Mouse (Mus musculus) heart, embryonic 14.5 days (tissue): ENCODE results near the gene 1810010D01Rik. TPM values are rescaled to one million over a fixed set of nuclear protein-coding genes. Genes with fewer than 3 reads are reported as not detected.

Experiments used
- ATAC-seq: fragments of 200-750 bp; cut with Nextera tagmentation; 2 replicates; pipeline ENCODE4 v1.8.0; 2017; ENCODE audit warnings: low read depth, moderate TSS enrichment; ENCODE audit not compliant: insufficient number of reproducible peaks, insufficient read depth, low FRiP score
- H3K27ac ChIP-seq, 2 experiments: fragments of 200-500 bp in 1 of 2; fragments of 300-500 bp in 1 of 2; sonication (generic) in 1 of 2; replicated peaks in 1 of 2; 2 replicates each; pipeline ENCODE4 v1.5.1; 2012 to 2014; ENCODE audit warnings: low read depth in 2 of 2, low read length in 2 of 2, control low read depth in 1 of 2, mild to moderate bottlenecking in 1 of 2, mixed read lengths in 1 of 2; ENCODE audit not compliant: control insufficient read depth in 1 of 2, insufficient read depth in 1 of 2
- H3K27me3 ChIP-seq: fragments of 300-500 bp; sonication (generic); 2 replicates; pipeline ENCODE4 v1.6.1; 2014; ENCODE audit warnings: mild to moderate bottlenecking, low read length, control low read depth; ENCODE audit not compliant: control insufficient read depth, insufficient read depth
- H3K36me3 ChIP-seq: fragments of 300-500 bp; sonication (generic); 2 replicates; pipeline ENCODE4 v1.6.1; 2014; ENCODE audit warnings: mild to moderate bottlenecking, control low read depth, low read length, mixed read lengths; ENCODE audit not compliant: control insufficient read depth, insufficient read depth
- H3K4me1 ChIP-seq, 2 experiments: fragments of 200-500 bp in 1 of 2; fragments of 300-500 bp in 1 of 2; sonication (generic) in 1 of 2; 2 replicates each; pipeline ENCODE4 v1.6.1; 2012 to 2014; ENCODE audit warnings: low read length in 2 of 2, control low read depth in 1 of 2, mixed read lengths in 1 of 2; ENCODE audit not compliant: control insufficient read depth in 2 of 2, insufficient read depth in 2 of 2
- H3K4me2 ChIP-seq: fragments of 300-500 bp; sonication (generic); 2 replicates; pipeline ENCODE4 v1.6.1; 2014; ENCODE audit warnings: mild to moderate bottlenecking, low read length
- H3K4me3 ChIP-seq, 2 experiments: fragments of 200-500 bp in 1 of 2; fragments of 300-500 bp in 1 of 2; sonication (generic) in 1 of 2; 2 replicates each; pipeline ENCODE4 v1.5.1; 2012 to 2014; ENCODE audit warnings: low read length in 2 of 2, mild to moderate bottlenecking in 2 of 2, control low read depth in 1 of 2, low read depth in 1 of 2, moderate library complexity in 1 of 2; ENCODE audit not compliant: control insufficient read depth in 1 of 2, insufficient read depth in 1 of 2
- H3K9ac ChIP-seq: fragments of 300-500 bp; sonication (generic); 2 replicates; pipeline ENCODE4 v1.6.1; 2014; ENCODE audit warnings: mild to moderate bottlenecking, low read length
- H3K9me3 ChIP-seq: fragments of 300-500 bp; sonication (generic); 2 replicates; pipeline ENCODE4 v1.6.1; 2016; ENCODE audit warnings: low read length, control low read depth; ENCODE audit not compliant: control insufficient read depth
- WGBS: fragments of 180-500 bp; shearing (Covaris S2); extraction: QIAGEN DNeasy Blood & Tissue Kit; methylation state at CpG from one replicate; pipeline ENCODE4 v1.1.7; 2014; 5-methylcytosine and 5-hydroxymethylcytosine counted together
- polyA plus RNA-seq: library from polyadenylated mRNA; unstranded; fragments of >200 nt; fragmentation: Nextera tagmentation; extraction: Ambion mirVana; gene quantifications from 2 replicates; pipeline ENCODE4 v1.2.1, GENCODE M21; 2014

The 1810010D01Rik gene
- polyA plus RNA-seq, 1 experiment from 2014 or later, result not detected

DNA sequence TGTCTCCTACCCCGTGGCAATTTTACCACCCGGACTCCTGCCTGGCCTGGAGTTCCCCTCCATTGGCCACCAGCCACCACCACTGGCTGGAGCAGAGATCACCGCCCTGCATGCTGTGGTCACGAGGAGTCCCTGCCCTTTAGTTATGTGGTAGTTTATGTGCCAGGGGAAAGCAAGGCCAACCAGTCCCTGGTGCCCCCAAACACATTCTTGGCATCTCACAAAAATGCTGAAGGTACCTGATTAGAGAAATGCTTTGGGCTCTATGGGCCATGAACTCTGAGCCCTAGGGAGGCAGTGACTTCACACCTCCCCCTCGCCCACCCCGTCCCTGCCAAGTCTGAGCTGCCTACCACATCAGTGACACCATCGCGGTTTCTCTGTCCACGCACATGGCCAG, 34.1 kb upstream of the 1810010D01Rik start:
- no peaks in the 10 kb centered on the region for H3K36me3 ChIP-seq
- H3K27ac ChIP-seq, result no peak overlapping the region
- no peak overlapping the region for H3K9ac ChIP-seq
- H3K27me3 ChIP-seq, result no peaks in the 10 kb centered on the region
- H3K4me3 ChIP-seq, result no peak overlapping the region
- 0 out of 2 replicates have a peak, but pooled peaks cover 3% of the 10 kb centered on the region for H3K9me3 ChIP-seq
- 75% methylated on average over 9 of the region's 9 CpGs for WGBS
- H3K4me1 ChIP-seq, result no peaks in the 10 kb centered on the region
- no peak overlapping the region for H3K4me2 ChIP-seq
- no peak for ATAC-seq

GRCm38 (mm10) chr7:145240929-145241328, 33.0 kb upstream of the 1810010D01Rik start:
- Histone ChIP-seq H3K27ac (no peak overlapping the region), H3K4me2 (no peak overlapping the region), H3K4me1 (no peaks in the 10 kb centered on the region), H3K27me3 (no peaks in the 10 kb centered on the region), H3K9me3 (0 out of 2 replicates have a peak, but pooled peaks cover 3% of the 10 kb centered on the region), H3K9ac (no peak overlapping the region), H3K4me3 (no peak overlapping the region), H3K36me3 (no peaks in the 10 kb centered on the region)
- WGBS, result 83% methylated on average over 4 of the region's 4 CpGs
- ATAC-seq, result no peak

- Histone ChIP-seq H3K9me3 (0 out of 2 replicates have a peak, but pooled peaks cover 3% of the 10 kb centered on the region), H3K4me1 (no peaks in the 10 kb centered on the region), H3K9ac (no peak overlapping the region), H3K4me2 (no peak overlapping the region), H3K27ac (no peak overlapping the region), H3K4me3 (no peak overlapping the region), H3K27me3 (no peaks in the 10 kb centered on the region), H3K36me3 (no peaks in the 10 kb centered on the region)
- ATAC-seq, result no peak
- WGBS, result 74% methylated on average over 8 of the region's 8 CpGs
These were observed 32.0 kb upstream of the 1810010D01Rik start for GRCm38 (mm10) chr7:145239736-145240505.

GRCm38 (mm10) chr7:145239145-145239544, 31.2 kb upstream of the 1810010D01Rik start:
- no peak overlapping the region for H3K9ac ChIP-seq
- H3K4me1 ChIP-seq, result no peaks in the 10 kb centered on the region
- H3K4me3 ChIP-seq, result no peak overlapping the region
- H3K27ac ChIP-seq, result no peak overlapping the region
- no peaks in the 10 kb centered on the region for H3K27me3 ChIP-seq
- WGBS, result 61% methylated on average over 6 of the region's 6 CpGs
- H3K36me3 ChIP-seq, result no peaks in the 10 kb centered on the region
- no peak overlapping the region for H3K4me2 ChIP-seq
- no peak for ATAC-seq
- 0 out of 2 replicates have a peak, but pooled peaks cover 3% of the 10 kb centered on the region for H3K9me3 ChIP-seq

DNA sequence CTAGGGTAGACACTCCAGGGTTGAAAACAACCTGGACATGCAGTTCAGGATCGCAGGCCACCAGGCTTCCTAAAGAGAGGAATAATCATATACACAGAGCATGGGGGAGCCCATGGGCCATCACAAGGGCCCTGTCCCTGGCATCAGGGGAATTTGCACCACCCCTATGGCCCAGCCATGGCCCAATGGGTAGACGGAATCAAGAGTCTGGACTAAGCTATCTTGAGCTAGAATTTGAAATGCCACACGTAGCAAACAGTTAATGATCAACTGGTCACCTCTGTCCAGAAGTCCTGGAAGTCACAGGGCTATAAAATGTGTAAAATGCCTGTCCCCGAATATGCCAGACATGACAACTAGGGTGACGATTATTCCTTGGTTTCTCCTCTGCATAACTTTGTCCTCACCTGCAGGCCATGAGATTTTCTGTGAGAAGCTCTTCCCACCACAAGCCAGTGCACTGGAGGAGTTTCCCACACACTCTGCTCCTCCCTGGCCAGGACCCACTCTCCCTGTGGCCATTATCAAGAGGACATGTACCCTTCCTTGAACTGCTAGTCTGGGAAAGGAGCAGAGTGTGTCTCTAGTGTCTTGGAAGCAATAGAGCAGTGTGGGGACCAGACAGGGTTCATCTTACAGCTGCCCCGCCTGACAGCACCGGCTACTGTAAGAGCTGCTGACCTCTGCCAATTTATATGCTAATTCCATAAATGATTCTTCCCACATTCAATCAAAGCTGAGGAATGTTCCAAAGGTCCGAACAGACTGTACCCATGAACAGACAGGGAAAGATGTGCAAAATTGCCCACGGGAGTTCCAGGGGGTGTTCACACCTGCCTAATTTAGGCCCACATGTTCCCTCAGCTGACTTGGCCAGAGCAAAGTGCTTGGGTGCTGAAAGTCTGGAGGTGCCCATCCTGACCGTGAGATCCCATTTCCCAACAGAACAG, 27.2 kb upstream of the 1810010D01Rik start:
- H3K4me1 ChIP-seq, result peaks cover 0 to 5% of the 10 kb centered on the region in 2 experiments; a peak in 1 of 4 replicates
- H3K27ac ChIP-seq, result no peak overlapping the region
- H3K9ac ChIP-seq, result no peak overlapping the region
- no peaks in the 10 kb centered on the region for H3K36me3 ChIP-seq
- no peak for ATAC-seq
- no peak overlapping the region for H3K4me3 ChIP-seq
- H3K9me3 ChIP-seq, result no peaks in the 10 kb centered on the region
- WGBS, result 75% methylated on average over 10 of the region's 10 CpGs
- no peaks in the 10 kb centered on the region for H3K27me3 ChIP-seq
- H3K4me2 ChIP-seq, result no peak overlapping the region

GRCm38 (mm10) chr7:145231659-145232058, 23.7 kb upstream of the 1810010D01Rik start:
- Histone ChIP-seq H3K4me3 (no peak overlapping the region), H3K9me3 (no peaks in the 10 kb centered on the region), H3K9ac (no peak overlapping the region), H3K36me3 (no peaks in the 10 kb centered on the region), H3K27me3 (no peaks in the 10 kb centered on the region), H3K4me1 (peaks cover 0 to 5% of the 10 kb centered on the region in 2 experiments; a peak in 1 of 4 replicates), H3K4me2 (no peak overlapping the region), H3K27ac (no peak overlapping the region)
- 70% methylated on average over 9 of the region's 9 CpGs for WGBS
- no peak for ATAC-seq

DNA sequence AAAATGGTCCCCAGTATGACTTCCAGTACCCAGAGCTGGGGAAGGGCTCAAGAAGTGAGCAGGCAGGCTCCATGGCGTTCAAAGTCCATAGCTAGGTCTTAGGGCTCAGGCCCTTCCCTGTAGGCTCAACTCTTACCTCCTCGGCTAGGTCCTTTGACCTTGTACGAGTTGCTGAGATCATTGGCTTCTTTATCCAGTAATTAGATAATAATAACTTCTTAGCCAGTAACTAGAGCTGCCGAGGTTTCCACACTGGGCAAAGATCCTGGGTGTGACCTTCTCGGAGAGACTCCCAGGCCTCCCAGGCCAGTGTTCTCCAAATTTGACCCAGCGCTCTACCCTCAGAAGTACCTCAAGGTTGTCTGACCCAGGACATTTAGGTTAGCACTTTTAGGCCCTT, 18.7 kb upstream of the 1810010D01Rik start:
- ATAC-seq, result no peak

More for the DNA sequence above, 18.7 kb upstream of the 1810010D01Rik start:
- peaks cover 11 to 13% of the 10 kb centered on the region in 2 experiments for H3K4me1 ChIP-seq
- H3K27me3 ChIP-seq, result no peaks in the 10 kb centered on the region
- no peak overlapping the region for H3K4me2 ChIP-seq
- H3K4me3 ChIP-seq, result no peak overlapping the region
- H3K9me3 ChIP-seq, result no peaks in the 10 kb centered on the region
- no peak overlapping the region for H3K27ac ChIP-seq
- H3K9ac ChIP-seq, result no peak overlapping the region
- H3K36me3 ChIP-seq, result no peaks in the 10 kb centered on the region
- WGBS, result 85% methylated on average over 6 of the region's 6 CpGs
